Mouse (Mus musculus): Measurements from ENCODE around the gene Dmgdh.

DNA sequence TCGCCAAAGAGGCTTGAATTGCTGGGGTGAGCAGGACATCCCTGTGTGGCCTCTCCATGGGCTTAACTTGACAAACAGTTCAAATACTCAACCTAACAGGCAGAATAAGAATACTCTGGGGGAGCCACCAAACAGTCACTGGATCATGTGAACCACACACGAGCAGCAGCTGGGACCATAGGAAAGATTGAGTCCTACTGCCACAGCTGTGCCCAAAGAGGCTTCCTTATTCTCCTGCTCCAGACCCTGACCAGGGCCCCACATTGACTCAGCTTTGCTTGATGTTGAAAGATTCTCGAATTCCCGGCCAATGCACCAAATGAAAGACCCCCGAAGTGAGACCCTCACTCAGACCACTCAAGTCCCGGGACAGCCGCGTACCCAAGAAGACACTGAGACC is 87.6 kb downstream of the Dmgdh start:
- no peak for TF ChIP-seq CTCF (IDR thresholded peaks at IDR 0.05; ENCODE audit: low read depth)
- TF ChIP-seq EP300 (optimal IDR thresholded peaks at IDR 0.05), result no peak
